Mouse (Mus musculus) kidney, adult 2 months (tissue): ENCODE results near the gene Fkbp6.

Experiments
- CTCF ChIP-seq: fragments of 200-500 bp; conservative IDR thresholded peaks from 2 replicates; pipeline ENCODE4 v1.5.1; 2011; ENCODE audit warnings: low read depth, mild to moderate bottlenecking, control low read depth, low read length, moderate library complexity, mixed read lengths; ENCODE audit not compliant: insufficient read depth, insufficient read length
- POLR2A ChIP-seq: fragments of 200-500 bp; IDR thresholded peaks from one replicate; pipeline ENCODE4 v1.6.1; 2011; ENCODE audit warnings: low read depth, low read length, control low read depth

GRCm38 (mm10) chr5:135242608-135243007, 107.2 kb downstream of the Fkbp6 start:
- TF ChIP-seq POLR2A (no peak), CTCF (no peak)
